Mouse (Mus musculus) layer of hippocampus, postnatal 25 days (tissue): ENCODE measurements around the gene Tgfbr2. TPM values are rescaled to one million over a fixed set of nuclear protein-coding genes. Genes with fewer than 3 reads are reported as not detected.

Source experiments
- DNase-seq, 2 experiments: peaks; one replicate each; pipeline ENCODE4 v3.0.0; 2022; ENCODE audit warnings: mixed read lengths in 2 of 2, low spot score in 1 of 2; ENCODE audit errors: extremely low spot score in 1 of 2
- total RNA-seq, 2 experiments: library from RNA; stranded (reverse); gene quantifications; 2 replicates each; pipeline ENCODE4 v1.2.3; 2021

Gene Tgfbr2
- total RNA-seq, 2 experiments from 2014 or later: 10.4 to 12.2 TPM

GRCm38 (mm10) chr9:116193889-116194450 lies 18.8 kb upstream of the Tgfbr2 start:
- DNase-seq: no peak

DNA sequence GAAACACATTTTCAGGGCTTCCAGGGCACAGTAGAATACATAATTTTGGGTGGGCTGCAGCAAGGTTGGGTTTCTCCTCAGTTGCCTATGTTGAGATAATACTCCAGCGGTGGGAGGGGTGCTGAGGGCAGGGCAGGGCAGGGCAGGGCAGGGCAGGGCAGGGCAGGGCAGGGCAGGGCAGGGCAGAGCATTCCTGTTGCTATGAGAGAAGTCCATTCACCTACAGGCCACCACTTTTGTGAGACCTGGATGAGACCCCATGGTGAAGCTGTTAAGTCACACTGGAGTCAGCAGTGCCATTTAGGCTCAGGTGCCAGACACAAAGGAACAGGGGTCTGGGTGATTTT lies 18.3 kb upstream of the Tgfbr2 start:
- no peak for DNase-seq

DNA sequence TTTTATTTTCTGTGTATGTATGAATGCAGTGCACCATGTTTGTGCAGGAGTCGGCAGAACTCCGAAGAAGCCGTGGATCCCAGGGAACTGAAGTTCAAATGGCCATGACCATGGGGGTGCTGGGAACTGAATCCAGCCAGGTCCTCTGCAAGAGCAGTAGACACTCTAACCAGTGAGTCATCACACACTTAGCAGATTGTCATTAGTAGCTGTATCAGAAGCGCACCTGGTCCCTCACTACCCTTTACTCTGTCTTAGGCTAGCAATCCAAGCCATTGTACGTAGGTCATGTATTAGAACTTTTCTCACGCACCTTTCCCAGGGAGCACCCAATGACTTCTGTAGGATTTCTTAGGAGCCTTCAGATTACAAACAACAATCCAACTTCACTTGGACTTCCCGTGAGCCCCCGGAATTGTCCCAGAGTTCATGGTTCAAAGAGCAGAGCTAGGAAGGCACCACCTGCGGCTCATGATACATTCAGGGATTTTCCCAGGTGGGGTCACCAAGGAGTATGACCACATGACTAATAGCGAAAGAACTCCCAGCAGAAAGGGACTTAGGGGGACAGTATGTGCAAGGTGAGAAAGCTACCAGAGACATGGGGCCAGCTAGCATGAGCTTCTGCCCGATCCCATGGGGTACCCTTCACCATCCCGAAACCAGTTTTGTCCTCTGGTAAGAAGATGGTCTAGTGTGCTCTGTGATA lies 17.8 kb upstream of the Tgfbr2 start:
- DNase-seq: no peak

DNA sequence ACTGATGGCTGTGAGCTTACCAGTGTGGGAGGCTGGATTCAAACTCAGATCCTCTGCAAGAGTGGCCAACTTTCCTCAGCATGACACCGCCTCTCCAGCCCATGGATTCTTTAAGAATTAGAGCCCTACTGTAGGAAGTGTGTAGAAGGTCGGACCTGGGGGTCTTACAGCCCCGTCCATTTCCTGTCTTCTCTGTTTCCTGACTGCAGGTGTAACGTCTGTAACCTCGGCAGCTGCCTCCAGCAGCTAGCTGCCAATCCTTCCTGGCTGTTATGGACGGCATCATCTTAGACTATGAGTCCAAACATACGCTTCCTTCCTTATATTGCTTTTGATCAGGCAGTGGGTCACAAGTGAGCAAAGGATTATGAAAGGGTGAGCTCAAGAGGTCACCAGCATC lies 17.1 kb upstream of the Tgfbr2 start:
- DNase-seq: no peak

DNA sequence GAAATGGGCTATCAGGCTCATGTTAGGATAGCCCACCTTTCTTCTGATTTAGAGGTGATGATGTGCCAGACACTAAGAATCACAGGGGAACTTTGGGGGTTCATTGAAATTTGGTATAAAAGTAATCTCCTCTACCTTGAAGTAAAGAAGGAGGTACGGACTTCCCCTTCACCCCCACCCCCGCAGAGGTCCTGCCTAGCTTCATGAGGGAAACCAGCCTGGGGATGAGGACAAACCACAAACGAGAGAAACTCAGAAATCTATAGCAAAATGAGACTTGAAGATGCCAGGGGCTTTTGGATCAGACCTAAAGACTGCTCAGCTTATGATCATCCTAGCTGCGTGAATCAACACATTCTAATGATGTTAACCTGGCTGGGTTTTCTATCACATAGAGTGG lies 14.7 kb upstream of the Tgfbr2 start:
- no peak for DNase-seq

DNA sequence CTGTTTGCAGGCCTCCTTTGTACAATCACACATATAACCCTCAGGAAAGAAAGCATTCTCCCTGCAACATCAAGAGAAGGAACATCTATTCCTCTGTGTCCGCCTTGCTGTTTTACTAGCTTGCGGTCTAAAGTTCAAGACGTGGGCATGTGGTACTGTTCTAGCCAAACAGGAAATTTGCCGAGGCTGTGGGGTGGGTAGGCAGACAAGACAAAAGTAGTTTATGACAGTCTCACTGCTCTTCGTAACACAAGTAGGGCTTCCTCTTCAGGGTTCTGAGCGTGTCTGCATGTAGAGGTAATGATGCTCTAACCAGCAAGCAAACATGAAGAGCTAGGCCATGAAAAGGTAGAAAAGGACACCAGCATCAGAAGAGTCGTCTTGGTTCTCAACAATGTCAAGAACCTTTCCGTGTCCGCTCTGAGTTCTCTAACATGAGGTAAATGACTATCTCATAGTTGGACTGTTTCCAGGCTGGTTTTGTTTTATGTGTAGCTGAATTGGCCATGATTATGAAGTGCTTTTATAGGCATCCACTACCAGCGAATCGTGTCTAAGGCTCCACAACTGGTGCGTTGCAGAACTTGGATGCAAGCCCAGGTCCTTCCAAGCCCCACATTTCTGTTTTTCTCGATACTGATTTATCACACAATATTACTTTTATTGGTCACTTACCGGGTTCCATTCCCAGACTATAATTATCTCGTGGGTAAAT lies 13.9 kb upstream of the Tgfbr2 start:
- no peak for DNase-seq

DNA sequence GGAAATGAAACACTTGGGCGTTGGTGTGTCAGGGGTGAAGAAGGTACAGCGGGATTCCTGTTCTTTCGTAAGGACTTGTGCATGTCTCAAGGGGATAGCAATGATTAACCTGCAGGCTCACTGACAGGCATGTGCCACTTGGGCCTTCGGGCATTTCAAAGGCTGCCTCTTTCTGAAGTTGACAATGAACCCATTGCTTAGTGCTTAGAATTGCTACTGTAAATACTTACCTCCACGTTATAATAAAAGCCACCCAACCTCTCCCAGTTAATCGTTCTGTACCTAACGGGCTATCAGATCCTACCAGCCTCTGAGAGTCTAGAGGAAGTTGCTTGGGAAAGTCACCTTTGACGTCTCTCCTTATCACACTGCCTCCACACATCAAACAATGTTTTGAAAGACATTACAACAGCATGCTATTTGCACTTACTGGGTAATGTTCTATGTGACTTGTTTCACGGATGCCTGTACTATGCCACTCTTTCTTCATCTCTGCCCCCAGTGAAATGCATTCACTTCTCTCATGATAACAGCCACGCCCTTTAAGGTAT lies 12.1 kb upstream of the Tgfbr2 start:
- DNase-seq: no peak

DNA sequence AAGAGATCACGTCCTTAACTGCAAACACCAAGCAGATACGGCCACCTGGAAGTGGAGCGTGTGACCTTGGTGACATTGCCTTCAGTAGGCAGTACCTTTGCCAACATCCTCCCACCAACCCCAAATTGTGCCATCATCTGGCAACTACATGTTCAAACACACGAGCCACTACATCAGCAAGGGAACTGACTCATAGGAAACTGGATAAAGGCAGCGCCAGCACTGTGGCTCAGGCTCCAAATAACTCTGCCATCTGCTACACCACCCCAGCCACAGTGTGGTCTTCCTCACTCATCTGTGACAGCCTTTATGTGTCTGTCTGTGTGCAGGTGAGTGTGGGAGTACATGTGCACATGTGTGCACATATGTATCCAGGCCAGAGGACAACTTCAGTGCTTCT lies 9.7 kb upstream of the Tgfbr2 start:
- no peak for DNase-seq

GRCm38 (mm10) chr9:116183035-116183434 lies 7.9 kb upstream of the Tgfbr2 start:
- DNase-seq: no peak

DNA sequence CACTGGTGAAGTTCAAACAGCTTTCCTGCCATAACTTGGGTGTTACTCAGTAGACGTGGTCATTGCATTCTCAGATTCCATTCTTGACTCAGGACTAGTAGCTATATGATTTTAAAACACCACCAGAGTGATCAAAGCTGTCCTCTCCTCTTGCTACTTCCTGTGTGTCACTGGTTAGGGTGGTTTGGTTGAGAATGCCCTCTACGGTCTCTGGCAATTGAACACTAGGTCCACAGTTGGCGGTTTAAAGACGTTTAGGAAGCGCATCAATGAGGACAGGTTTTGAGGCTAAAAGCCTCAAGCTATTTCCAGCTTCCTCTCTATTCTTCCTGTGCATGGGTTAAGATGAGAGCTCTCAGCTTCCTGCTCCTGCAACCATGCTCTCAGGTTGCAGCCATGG lies 6.4 kb upstream of the Tgfbr2 start:
- DNase-seq: no peak

DNA sequence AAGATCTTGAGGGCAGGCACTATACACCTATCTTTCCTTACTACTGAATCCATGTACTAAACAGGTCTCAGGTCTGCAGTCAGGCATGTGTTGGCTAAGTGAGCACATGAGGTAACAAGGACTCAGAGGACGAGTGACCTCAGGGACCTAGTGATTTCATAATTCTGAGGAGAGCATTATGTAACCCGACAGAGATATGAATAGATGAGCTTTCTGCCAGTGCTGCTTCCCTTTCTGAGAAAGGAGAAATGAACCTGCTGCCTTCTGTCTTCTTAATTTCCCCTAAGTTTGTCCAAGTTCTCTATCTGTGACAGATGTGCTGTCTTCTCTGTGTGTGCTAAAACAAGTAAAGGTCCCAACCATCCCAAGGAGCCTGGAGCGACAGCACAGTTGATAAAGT lies 3.0 kb upstream of the Tgfbr2 start:
- DNase-seq: no peak

DNA sequence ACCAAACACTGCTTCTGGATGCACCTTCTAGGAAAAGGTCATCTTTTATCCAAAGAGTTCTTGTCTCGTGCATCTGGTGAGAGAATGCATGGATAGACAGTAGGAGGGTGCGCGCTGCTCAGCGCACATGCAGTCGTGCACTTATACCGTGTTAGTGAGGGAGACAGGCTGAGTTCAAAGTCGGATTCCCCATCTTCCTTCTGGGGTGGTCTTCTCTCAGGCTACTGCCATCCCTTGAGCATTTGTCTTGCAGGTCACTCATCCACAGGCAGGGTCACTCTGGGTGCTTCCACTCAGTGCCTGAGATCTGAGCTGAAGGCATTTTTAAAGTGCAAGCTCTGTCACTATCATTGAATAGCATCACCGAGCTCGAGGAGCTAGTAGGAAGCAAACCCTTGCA lies 1.9 kb upstream of the Tgfbr2 start:
- DNase-seq: no peak

DNA sequence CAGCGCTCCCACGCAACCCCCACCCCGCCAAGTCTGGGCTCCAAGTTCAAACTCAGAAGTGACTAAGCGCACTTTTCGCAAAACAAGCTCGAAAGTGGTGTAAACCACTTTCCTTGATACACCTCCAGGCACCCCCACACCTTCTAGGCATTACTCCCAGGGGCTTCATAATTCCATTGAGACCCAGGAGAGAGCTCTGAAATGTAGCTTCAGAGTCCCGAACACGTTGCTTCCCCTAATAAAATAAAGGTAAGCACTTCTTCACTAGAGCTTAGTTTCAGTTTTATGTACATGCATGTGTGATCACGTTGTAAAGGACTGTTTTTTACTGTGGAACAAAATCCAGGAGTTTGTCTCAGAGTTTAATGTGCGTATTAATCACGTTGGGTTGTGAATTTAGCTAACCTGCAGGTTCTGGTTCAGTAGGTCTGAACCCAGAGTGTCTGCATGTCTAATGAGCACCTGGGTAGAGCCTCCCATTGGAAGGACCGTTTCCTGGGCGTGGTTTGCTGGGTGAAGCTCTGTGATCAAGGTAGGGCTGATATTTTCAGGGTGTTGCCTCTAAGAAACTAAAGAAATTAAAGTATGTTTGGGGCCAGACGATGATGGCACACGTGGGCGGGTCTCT lies 442 bp upstream of the Tgfbr2 start:
- DNase-seq: no peak

- DNase-seq: no peak
Measured at GRCm38 (mm10) chr9:116173473-116174170, 1.5 kb downstream of the Tgfbr2 start.

DNA sequence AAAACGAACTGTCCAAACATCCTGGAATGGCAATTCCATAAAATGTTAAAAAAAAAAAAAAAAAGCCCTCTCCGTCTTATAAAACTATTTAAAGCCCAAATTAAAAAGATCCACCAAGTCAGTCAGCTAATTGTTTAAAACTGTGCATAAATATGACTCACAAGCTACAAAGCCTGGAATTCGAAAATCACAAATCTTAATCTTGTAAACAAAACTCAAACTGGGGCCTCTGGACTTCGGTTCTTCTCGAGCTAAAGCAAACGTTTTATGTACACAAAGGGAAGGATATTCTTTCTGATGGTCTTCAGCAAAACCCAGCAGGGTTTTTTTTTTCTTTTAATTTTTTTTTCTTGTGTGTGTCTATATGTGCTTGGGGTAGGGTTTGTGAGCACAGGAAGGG lies 2.1 kb downstream of the Tgfbr2 start:
- DNase-seq: no peak

DNA sequence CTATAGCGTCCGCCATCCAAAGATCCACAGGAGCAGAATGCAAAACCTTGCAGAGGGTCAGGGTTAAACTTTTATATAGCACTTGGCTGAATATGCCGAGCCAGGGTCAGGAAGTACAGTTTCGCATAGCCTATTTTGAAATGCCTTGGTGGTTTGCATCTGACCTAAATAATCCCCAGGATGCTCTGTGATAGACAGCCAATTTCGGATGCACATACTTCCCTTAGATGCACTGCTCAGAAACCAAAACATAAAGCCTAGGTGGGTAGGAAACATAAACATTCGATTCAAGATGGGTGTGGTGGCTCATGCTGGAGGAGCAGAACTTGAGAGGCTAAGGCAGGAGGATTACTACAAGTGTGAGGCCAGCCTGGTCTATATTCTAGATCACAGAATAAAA lies 6.1 kb downstream of the Tgfbr2 start:
- DNase-seq: no peak

GRCm38 (mm10) chr9:116167304-116167880 lies 7.8 kb downstream of the Tgfbr2 start:
- DNase-seq: no peak

- no peak for DNase-seq
Measured at GRCm38 (mm10) chr9:116166363-116166762, 8.8 kb downstream of the Tgfbr2 start.

DNA sequence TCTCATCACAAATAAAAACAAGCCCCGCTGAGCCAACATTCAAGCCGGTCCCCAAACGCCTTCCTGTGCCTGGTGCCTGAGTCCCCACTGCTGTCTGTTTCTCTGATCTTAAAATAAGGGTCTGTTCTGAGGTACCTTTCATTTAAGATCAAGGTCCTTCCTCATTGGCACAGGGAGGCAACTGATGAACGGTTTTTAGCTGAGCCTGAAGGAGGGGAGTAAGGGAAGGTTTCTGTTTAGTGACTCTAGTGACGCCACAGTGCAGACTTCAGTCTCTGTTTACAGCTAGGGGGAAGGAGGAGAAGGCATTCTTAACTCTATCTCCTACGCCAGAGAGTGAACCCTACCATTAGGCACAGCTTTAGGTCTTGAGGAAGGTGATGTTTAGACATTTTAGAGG lies 11.3 kb downstream of the Tgfbr2 start:
- DNase-seq: no peak

GRCm38 (mm10) chr9:116162866-116163374 lies 12.2 kb downstream of the Tgfbr2 start:
- DNase-seq: no peak
